Mouse (Mus musculus) ES-Bruce4 (cell line): Measurements from ENCODE around the gene Mogat2.

Experiments
- CTCF ChIP-seq: IDR thresholded peaks from one replicate; pipeline ENCODE4 v1.8.1; 2011; ENCODE audit warnings: low read depth, low read length
- EP300 ChIP-seq: IDR thresholded peaks from 2 replicates; pipeline ENCODE4 v1.6.1; 2011; ENCODE audit warnings: low read depth, low read length; ENCODE audit not compliant: insufficient read depth
- POLR2A ChIP-seq: IDR thresholded peaks from one replicate; pipeline ENCODE4 v1.8.1; 2011; ENCODE audit warnings: low read length; ENCODE audit not compliant: insufficient read depth

DNA sequence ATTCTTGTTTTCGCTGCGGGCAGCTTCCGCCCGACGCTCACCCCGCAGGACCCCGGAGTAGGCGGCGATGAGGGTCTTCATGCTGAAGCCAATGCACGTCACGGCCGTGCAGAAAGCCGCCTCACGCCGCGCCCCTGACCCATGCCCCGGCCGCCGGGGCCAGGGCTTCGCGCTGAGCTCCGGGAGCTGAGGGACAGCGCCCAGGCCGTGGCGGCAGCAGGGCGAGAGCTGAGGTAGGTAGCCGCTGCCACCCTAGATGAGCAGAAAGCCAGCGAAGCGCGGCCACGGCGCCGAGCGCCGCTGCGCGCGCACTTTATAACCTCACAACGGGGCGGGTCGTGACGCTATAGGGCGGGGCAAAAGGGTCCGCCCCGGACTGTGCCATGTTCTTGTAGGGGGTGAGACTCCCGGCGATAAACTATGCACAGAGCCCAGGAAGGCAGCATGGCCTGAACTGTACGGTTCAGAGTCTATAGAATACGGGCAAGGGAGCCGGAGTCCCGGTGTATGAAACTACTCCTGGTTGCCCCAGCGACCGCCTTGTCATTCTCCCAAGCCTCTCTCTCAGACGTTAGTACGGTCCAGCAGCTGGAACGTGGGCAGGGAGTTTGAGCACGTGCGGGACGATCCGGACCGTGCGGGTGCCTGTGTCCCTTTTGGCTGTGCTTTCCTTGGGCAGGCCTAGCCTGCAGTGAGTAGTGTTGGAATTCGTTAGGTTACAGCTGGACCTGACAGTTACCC lies 55.8 kb downstream of the Mogat2 start, which contains the start of gene Dgat2:
- TF ChIP-seq EP300, result peak; percentile 44; the same call in 1 of the 2 replicates
- TF ChIP-seq POLR2A, result peak; percentile 57
- no peak for TF ChIP-seq CTCF
